Mouse (Mus musculus): Measurements from ENCODE around the gene Bud13. TPM values are rescaled to one million over a fixed set of nuclear protein-coding genes. Genes with fewer than 3 reads are reported as not detected.
"Not testable (repeated sequence)": the region's sequence is repeated elsewhere in the genome, so short reads cannot be mapped to it uniquely, and the experiment has no call there.

Bud13 gene
- total RNA-seq, 2 experiments from 2014 or later: 8.9 to 10.1 TPM

- DNase-seq (ENCODE audit: low spot score in 2 of 2): no peak
These were observed 15.6 kb downstream of the Bud13 start for GRCm38 (mm10) chr9:46298381-46298780.

DNA sequence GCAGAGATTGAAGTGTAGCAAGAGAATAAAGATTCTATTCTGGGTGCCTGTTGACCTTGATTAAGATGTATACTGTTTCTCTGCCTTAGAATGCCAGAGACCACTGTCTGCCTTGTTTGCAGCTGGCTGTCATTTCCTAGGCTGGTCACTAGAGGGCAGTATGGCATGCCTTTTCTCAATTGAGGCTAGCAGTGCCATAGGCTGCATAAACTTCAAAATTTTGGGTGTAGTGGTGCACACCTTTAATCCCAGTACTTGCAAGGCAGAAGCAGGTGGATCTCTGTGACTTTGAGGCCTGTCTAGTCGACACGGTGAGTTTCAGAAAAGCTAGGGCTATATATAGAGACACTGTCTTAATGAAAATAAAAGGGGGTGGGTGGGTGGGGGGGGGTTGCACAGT is 19.3 kb downstream of the Bud13 start:
- peak; percentile 68 to 78 for DNase-seq (ENCODE audit: low spot score in 2 of 2)

GRCm38 (mm10) chr9:46309121-46309520 is 26.3 kb downstream of the Bud13 start:
- no peak for DNase-seq (ENCODE audit: low spot score in 2 of 2)

DNA sequence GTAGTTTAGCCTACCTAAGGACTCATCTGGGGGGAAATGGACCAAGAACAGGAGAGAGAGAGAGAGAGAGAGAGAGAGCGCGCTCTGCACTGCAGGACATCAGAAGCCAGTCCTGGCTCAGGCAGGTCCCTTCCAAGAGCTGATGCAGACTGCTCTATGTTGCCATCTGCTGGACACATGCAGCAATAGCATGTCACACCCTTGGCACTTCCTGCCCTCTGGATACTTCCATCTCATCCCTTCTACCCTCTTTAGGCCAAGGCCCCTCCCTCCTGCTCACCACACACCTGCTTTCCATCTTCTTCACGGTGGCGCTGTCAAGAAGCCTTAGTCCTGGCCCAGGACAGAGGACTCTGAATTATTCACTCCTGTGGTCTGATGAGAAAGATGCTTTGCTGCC is 31.7 kb downstream of the Bud13 start:
- peak; percentile 75 to 77 for DNase-seq (ENCODE audit: low spot score in 2 of 2)

DNA sequence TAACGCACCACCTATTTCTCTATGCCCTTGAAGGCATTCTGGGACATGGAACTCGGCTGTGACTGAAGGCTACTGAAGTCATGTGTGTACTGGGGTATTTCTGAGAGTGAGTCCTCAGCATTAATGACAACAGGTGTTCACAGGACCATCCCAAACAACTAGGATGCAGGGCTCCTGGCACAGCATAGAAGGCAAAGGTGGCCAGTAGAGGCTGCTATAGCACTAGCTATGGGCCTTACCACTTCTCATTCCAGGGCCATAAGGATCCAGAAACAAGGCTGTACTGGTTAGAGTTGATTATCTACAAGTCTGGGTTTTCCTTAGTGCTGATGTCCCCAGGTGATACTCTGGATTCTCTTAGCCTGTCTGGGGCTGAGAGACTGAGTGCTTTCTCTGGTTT is 32.1 kb downstream of the Bud13 start:
- DNase-seq (ENCODE audit: low spot score in 2 of 2): no peak

- peak; percentile 40 to 54 for DNase-seq (ENCODE audit: low spot score in 2 of 2)
These were observed 33.1 kb downstream of the Bud13 start for GRCm38 (mm10) chr9:46315807-46316365.

- DNase-seq (ENCODE audit: low spot score in 2 of 2): peak; percentile 43 to 56
These were observed 33.6 kb downstream of the Bud13 start for GRCm38 (mm10) chr9:46316388-46316787.

- DNase-seq (ENCODE audit: low spot score in 2 of 2): peak; percentile 48 to 54
These were observed 34.1 kb downstream of the Bud13 start for GRCm38 (mm10) chr9:46316909-46317308.

- DNase-seq (ENCODE audit: low spot score in 2 of 2): no peak
These were observed 35.1 kb downstream of the Bud13 start for GRCm38 (mm10) chr9:46317957-46318356.

DNA sequence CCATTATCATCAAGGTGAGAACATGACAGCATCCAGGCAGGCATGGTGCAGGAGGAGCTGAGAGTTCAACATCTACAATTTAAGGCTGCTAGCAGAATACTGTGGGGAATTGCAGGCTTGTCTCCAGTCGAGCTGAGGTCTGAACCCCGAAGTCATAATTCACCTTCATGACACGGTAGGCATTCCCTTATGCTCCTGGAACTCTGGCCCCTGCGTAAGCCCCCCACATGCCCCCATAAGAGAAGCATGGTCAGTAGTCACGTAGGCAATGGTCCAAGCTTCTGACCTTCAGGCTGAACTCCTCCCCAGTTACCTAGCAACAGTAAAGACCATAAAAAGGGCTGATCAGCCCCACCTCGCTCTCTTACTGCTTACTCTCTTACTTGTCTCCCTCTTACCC is 37.1 kb downstream of the Bud13 start, which contains the start of gene 4931429L15Rik:
Gene 4931429L15Rik, minus strand, starts transcription at position 101 of the 400 bp plus-strand sequence.
- DNase-seq (ENCODE audit: low spot score in 2 of 2): not testable (repeated sequence)

- no peak for DNase-seq (ENCODE audit: low spot score in 2 of 2)
These were observed 37.7 kb downstream of the Bud13 start for GRCm38 (mm10) chr9:46320461-46320860.

DNA sequence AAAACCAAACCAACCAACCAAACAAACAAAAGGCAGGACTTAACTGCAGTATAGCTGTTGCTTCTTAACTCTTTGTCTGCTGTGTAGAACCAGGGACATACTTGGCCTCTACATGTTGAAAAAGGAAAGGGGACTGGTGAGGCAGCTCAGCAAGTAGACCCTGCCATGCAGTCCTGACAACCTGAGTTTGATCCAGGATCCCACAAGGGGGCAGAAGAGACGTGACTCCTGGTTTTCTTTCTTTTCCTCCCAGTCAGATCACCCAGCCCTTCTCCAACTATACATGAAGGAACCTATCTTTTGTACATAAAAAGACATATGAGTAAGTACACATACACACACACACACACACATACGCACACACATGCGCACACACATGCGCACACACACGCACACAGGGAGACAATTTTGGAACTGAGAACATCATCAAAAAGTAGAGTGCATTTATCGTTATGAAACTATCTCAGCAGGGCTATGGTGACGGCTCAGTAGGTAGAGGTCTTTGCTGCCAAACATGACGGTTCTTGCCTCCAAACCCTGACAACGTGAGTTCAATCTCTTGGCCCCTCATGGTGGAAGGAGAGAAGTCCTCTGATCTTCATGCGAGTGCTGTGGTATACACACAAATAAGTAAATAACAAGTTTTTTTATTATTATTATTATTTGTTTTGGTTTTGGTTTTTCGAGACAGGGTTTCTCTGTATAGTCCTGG is 44.0 kb downstream of the Bud13 start:
- no peak for DNase-seq (ENCODE audit: low spot score in 2 of 2)

DNA sequence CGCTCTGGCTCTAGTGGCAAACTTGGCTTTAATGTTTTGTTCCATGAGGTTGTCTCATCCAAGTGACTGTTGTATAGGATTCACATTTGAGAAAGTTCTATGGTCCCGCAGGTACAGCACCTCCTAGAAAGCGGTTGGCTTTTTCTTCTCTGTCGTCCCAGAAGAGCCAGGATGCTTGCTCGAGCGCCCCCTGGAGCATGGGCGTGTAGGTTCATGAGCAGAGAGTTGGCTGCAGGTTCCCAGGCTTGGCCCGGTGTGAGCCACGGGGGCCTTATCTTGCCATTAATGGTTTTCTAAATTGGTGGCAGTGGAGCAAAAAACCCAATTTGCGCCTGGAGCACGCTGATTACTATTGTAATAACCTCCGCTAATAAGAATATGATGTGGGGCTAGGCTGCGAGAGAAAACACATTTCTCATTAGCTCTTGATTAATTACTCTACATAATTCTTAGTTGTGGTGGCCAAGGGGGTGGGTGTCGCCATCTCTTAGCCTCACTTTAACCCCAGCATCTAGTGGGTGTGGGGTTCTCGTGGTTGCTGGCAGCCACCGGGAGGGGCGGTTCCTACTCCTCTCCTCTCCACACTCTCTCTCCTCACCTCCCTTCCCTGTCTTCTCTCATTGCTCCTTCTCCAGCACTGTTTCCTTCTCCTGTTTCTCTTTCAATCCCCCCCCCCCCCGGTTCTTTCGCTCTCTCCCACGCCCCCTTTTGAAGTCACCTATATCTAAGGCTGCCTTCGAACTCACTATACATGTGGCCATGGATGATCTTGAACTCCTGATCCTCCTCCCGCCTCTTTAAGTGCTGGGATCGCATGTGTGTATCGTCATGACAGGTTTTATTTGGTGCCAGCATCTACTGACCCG is 45.1 kb downstream of the Bud13 start:
- DNase-seq (ENCODE audit: low spot score in 2 of 2): peak; percentile 60 to 67

DNA sequence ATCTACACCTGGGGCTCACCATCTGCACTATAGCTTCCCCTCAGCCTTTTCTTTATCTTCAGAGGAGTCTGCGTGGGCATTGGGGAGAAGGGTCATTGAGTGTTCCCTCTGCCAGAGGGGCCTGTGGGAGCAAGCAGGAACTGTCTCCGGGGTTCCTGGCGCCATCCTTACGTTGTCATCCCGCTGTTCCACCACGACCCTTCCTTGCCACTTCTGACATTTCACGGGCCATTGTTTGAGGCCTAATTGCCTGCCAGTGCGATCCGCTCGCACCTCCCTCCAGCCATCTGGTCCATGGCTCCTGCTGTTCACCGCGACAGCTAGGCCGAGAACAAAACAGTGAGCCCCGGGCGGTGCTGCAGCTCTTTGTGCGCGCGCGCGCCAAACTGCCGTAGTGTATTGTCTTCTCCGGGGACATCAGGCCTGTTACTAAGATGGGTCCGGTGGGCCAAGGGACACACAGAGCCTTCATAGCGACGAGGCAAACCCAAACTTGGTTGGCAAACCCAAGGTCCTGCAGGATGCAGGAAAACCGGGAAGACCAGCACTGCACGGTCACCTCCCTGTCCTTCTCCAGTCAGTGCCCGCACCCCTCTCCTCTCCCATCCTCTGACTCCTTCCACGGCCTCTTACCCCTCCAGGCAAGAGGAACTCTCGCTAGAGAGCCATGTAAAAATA is 45.9 kb downstream of the Bud13 start:
- DNase-seq (ENCODE audit: low spot score in 2 of 2): peak; percentile 63 to 75

DNA sequence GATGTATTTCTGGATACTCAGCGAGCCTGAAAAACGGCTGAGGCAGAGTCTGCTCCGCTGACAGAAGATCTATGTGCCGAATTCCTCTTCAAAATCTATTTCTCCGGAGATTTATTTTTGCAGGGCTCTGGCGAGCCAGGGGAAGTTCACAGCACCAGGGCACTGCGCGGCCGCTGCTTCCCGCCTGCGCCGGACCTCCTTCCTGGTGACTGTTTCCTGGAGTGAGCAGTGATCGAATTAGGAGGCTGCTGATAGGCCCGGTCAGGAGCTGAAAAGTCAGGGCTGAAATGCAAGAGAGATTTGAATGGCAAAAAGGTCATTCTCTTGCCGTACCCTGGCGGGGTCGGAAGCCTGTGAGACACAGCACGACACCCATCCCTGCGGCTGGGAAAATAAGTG is 46.4 kb downstream of the Bud13 start:
- no peak for DNase-seq (ENCODE audit: low spot score in 2 of 2)

DNA sequence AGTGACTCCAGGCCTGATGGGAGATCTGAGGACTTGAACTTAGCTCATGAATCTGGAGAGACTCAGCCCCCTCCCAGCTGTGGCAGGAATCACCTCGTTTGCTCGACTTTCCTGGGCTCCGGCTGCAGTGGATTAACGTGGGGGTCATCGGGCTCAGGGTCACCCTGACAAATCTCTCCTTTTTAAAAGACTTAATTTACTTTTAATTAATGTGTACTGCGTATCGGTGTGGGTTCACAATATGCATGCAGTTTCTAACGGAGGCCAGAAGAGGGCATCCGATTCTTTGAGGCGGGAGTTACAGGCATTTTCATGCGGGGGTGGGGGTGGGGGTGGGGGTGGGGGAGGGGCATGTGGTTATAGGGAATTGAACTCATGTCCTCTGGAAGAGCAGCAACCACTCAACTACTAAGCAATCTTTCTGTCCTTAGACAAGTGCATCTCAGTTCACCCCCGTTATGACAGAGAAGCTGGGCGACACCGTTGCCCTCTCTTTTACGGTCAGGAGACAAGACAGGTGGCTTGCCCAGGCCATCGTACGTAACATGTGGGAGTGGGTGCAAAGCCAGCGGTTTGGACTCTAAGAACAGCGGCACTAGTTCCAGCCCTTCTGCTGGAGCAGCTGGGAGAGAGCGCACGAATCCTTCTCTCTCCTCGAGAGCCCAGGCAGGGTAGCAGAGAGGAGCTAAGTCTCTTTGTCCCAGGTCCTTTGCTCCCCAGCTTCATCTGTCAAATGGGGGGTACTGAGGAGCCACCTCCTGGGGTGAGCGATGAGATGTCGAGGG is 47.2 kb downstream of the Bud13 start:
- DNase-seq (ENCODE audit: low spot score in 2 of 2): no peak

DNA sequence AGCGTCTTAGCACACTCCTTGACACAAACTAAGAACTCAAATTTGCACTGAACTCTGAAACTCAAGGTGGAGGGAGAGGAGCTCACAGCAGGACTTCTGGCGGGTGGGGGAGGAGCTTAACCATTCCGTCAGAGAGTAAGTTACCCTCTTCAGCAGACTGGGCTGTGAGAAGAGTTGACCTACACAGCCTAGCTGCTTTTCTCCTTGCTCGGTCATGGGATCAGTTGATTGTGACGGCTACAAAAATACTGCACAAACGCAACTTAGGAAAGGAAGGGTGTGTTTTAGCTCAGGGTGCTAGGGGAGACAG is 47.7 kb downstream of the Bud13 start:
- no peak for DNase-seq (ENCODE audit: low spot score in 2 of 2)

GRCm38 (mm10) chr9:46331301-46331700 is 48.5 kb downstream of the Bud13 start:
- no peak for DNase-seq (ENCODE audit: low spot score in 2 of 2)

- DNase-seq (ENCODE audit: low spot score in 2 of 2): no peak
These were observed 51.7 kb downstream of the Bud13 start for GRCm38 (mm10) chr9:46334471-46335025.

DNA sequence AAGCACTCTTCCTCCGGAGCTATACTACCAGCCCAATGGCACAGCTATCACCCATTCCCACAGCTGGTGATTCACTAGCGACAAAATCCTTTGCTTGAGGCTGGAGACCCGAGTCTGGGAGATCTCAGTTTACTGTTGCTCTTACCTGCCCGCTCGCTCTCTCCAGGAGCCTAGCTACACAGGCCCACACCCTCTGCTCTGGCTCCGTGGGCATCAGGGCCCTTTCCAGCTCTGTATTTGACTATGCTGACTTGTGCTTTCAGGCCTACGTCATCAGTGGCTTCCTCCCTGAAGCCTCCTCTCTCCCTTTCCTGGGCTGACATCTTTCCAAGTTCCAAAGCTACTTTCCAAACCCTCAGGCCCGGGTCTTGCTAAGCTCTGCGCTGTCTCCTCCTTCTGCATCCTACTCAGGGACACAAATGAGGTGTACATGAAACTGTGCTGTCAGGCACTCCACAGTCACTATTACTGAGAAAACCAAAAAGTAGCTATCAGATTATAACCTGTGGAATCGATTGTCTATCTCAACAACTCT is 52.7 kb downstream of the Bud13 start:
- no peak for DNase-seq (ENCODE audit: low spot score in 2 of 2)
